Mouse (Mus musculus): ENCODE measurements around the gene Tmem132b.

- TF ChIP-seq CTCF (IDR thresholded peaks at IDR 0.05; ENCODE audit: low read depth) = no peak
- TF ChIP-seq EP300 (IDR thresholded peaks at IDR 0.05; ENCODE audit: low read depth) = no peak
These were observed 57.5 kb downstream of the Tmem132b start for GRCm38 (mm10) chr5:125588876-125589667.

All from liver, postnatal 0 days (tissue).